In genomic region chr5:134579135-134579534, GRCm38 (mm10) we compare ENCODE assay signal across 34 mouse cellular contexts. TPM values are rescaled to one million over a fixed set of nuclear protein-coding genes. Genes with fewer than 3 reads are reported as not detected.
"Had no signal": no experiment of that assay in that cellular context is flagged by ENCODE, and none has a peak within 500 bp of the region (broad histone marks: within the 10 kb centered on the region; RNA-seq: fewer than 3 reads in every experiment).

No protein-coding gene starts in this region.

- H3K9me3 ChIP-seq: embryonic facial prominence, embryonic 10.5 days; embryonic facial prominence, embryonic 12.5 days; embryonic facial prominence, embryonic 13.5 days; embryonic facial prominence, embryonic 15.5 days; forebrain, embryonic 10.5 days; forebrain, embryonic 12.5 days; forebrain, embryonic 13.5 days; forebrain, embryonic 15.5 days; heart, embryonic 10.5 days had no signal

- H3K27ac ChIP-seq: embryonic facial prominence, embryonic 10.5 days; embryonic facial prominence, embryonic 12.5 days; embryonic facial prominence, embryonic 13.5 days; embryonic facial prominence, embryonic 15.5 days; forebrain, embryonic 10.5 days; forebrain, embryonic 12.5 days; forebrain, embryonic 13.5 days; forebrain, embryonic 15.5 days; gastrocnemius, adult 2 months; heart, adult 2 months; heart, embryonic 10.5 days had no signal

- ATAC-seq: forebrain, embryonic 13.5 days; forebrain, embryonic 14.5 days; forebrain, embryonic 15.5 days; forebrain, embryonic 16.5 days; forebrain, postnatal 0 days had no signal

- H3K9ac ChIP-seq: embryonic facial prominence, embryonic 12.5 days; embryonic facial prominence, embryonic 13.5 days; embryonic facial prominence, embryonic 15.5 days; forebrain, embryonic 12.5 days; forebrain, embryonic 13.5 days; forebrain, embryonic 15.5 days; forebrain, postnatal 0 days had no signal

- H3K36me3 ChIP-seq: embryonic facial prominence, embryonic 10.5 days; embryonic facial prominence, embryonic 12.5 days; embryonic facial prominence, embryonic 13.5 days; embryonic facial prominence, embryonic 15.5 days; forebrain, embryonic 10.5 days; forebrain, embryonic 12.5 days; forebrain, embryonic 15.5 days; heart, embryonic 10.5 days had no signal

- H3K27me3 ChIP-seq: embryonic facial prominence, embryonic 12.5 days; embryonic facial prominence, embryonic 13.5 days; embryonic facial prominence, embryonic 15.5 days; forebrain, embryonic 12.5 days; forebrain, embryonic 13.5 days; forebrain, embryonic 15.5 days had no signal

- DNase-seq: cerebellum, adult 9-11 months; cerebellum, postnatal 10 days; cerebellum, postnatal 14 days; cerebellum, postnatal 25 days; cerebellum, postnatal 36 days; forebrain, postnatal 0 days; gastrocnemius, adult 2 months; gastrocnemius, postnatal 10 days; gastrocnemius, postnatal 14 days; gastrocnemius, postnatal 25 days; gastrocnemius, postnatal 36 days; heart, adult 11 months; heart, adult 18-20 months; heart, adult 2 months had no signal

- H3K4me2 ChIP-seq: embryonic facial prominence, embryonic 12.5 days; embryonic facial prominence, embryonic 13.5 days; embryonic facial prominence, embryonic 15.5 days; forebrain, embryonic 12.5 days; forebrain, embryonic 13.5 days; forebrain, embryonic 15.5 days had no signal

- H3K4me3 ChIP-seq: embryonic facial prominence, embryonic 10.5 days; embryonic facial prominence, embryonic 12.5 days; embryonic facial prominence, embryonic 13.5 days; embryonic facial prominence, embryonic 15.5 days; erythroblast, embryonic 14.5 days; forebrain, embryonic 10.5 days; forebrain, embryonic 12.5 days; forebrain, embryonic 13.5 days; forebrain, embryonic 15.5 days; gastrocnemius, adult 2 months; heart, adult 2 months; heart, embryonic 10.5 days had no signal

RNA-seq across cellular contexts. Expression of gene Syna, which starts 19.2 kb away (rescaled TPM):
- total RNA-seq: common myeloid progenitor, adult 5-6 weeks; forebrain, postnatal 0 days; gastrocnemius, adult 18-20 months; gastrocnemius, adult 2 months; gastrocnemius, adult 8-10 months; gastrocnemius, postnatal 25 days; gastrocnemius, postnatal 36 days; gastrocnemius, postnatal 4 days; granulocyte monocyte progenitor cell, adult 5-6 weeks; heart, adult 18-20 months; heart, adult 2 months; heart, adult 8-10 months had no signal
- polyA plus RNA-seq: embryonic facial prominence, embryonic 10.5 days; embryonic facial prominence, embryonic 11.5 days; erythroblast, embryonic 14.5 days; forebrain, embryonic 10.5 days; forebrain, embryonic 11.5 days; heart, adult 2 months; heart, embryonic 10.5 days had no signal
